Mouse (Mus musculus): ENCODE results near the gene Gm9049. TPM values are rescaled to one million over a fixed set of nuclear protein-coding genes. Genes with fewer than 3 reads are reported as not detected.
"Not testable (repeated sequence)": the region's sequence is repeated elsewhere in the genome, so short reads cannot be mapped to it uniquely, and the experiment has no call there.

Gene Gm9049
- polyA plus RNA-seq, 1 experiment from 2014 or later: 0.10 TPM

DNA sequence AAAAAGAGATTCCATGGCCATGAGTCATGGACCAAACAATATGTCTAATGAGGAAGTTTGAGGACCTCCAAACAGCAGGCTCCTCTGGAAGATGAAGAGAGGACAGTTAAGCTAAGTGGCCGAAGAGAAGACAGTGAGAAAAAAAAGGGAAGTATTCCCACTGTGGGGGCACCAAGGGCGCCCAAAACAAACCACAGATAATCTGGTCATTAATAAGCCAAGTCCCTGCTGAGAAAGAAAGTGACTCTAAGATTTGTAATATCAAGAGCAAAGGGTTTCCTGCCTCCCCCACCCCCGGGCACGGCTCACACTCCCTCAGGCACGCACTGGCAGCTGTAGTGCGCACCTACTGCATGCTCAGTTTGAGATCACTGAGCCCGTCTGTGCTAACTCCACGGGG lies 34.9 kb downstream of the Gm9049 start:
- Histone ChIP-seq H3K36me3 (ENCODE audit: control insufficient read depth, insufficient read depth, low read length) (no peaks in the 10 kb centered on the region), H3K4me2 (ENCODE audit: low read length) (no peak overlapping the region), H3K27ac (ENCODE audit: low read depth, low read length) (no peak overlapping the region), H3K27me3 (replicated peaks; ENCODE audit: control insufficient read depth, insufficient read depth, low read length) (no peaks in the 10 kb centered on the region), H3K9ac (ENCODE audit: low read depth, low read length) (no peak overlapping the region), H3K4me3 (ENCODE audit: low read length) (no peak overlapping the region), H3K9me3 (ENCODE audit: control insufficient read depth, low read length) (no peaks in the 10 kb centered on the region), H3K4me1 (ENCODE audit: control insufficient read depth, insufficient read depth, low read depth, low read length) (no peaks in the 10 kb centered on the region)
- ATAC-seq: no peak
- WGBS: 87% methylated on average over 8 of the region's 8 CpGs

DNA sequence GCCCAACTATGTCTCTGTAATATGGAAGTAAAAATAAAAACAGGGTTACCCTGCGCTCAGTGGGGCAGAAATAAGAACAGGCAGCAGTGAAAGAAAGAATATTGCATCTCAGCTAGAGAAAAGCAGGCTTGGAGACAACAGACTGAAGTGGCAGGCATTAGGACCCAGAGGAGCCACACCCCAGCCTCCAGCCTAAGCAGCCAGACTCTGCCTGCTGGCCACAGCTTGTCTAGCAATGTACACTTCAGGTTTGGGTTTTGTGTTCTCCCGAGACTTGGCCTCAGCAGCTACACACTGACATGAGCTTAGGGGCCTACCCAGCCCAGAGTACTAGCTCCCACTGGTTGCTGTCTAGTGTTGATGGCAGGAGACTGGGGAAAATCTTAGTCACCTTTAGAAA lies 51.8 kb downstream of the Gm9049 start:
- not testable (repeated sequence) for H3K27ac ChIP-seq (ENCODE audit: low read depth, low read length); H3K4me2 ChIP-seq (ENCODE audit: low read length); H3K9me3 ChIP-seq (ENCODE audit: control insufficient read depth, low read length); H3K4me3 ChIP-seq (ENCODE audit: low read length); H3K36me3 ChIP-seq (ENCODE audit: control insufficient read depth, insufficient read depth, low read length); H3K27me3 ChIP-seq (replicated peaks; ENCODE audit: control insufficient read depth, insufficient read depth, low read length); H3K9ac ChIP-seq (ENCODE audit: low read depth, low read length); H3K4me1 ChIP-seq (ENCODE audit: control insufficient read depth, insufficient read depth, low read depth, low read length); ATAC-seq
- 42% methylated on average over 2 of the region's 2 CpGs for WGBS

Other genes with a start within 250 kb of the Gm9049 start
- gene Mdm1, start 212.3 kb downstream of the Gm9049 start, polyA plus RNA-seq (2015; fragmentation: Nextera tagmentation; extraction: Ambion mirVana): 27.9 TPM in 2 replicates
- 0.16 and 0.41 TPM in 2 replicates for gene Il22, start 149.2 kb downstream of the Gm9049 start, polyA plus RNA-seq (2015; fragmentation: Nextera tagmentation; extraction: Ambion mirVana)
- 0.19 and 0.23 TPM in 2 replicates for gene Gm32717, start 113.3 kb downstream of the Gm9049 start, polyA plus RNA-seq (2015; fragmentation: Nextera tagmentation; extraction: Ambion mirVana)
- 0.19 and 0.23 TPM in 2 replicates for gene Gm32802, start 95.4 kb downstream of the Gm9049 start, polyA plus RNA-seq (2015; fragmentation: Nextera tagmentation; extraction: Ambion mirVana)
- 0.52 and 1.5 TPM in 2 replicates for gene Iltifb, start 59.1 kb downstream of the Gm9049 start, polyA plus RNA-seq (2015; fragmentation: Nextera tagmentation; extraction: Ambion mirVana)
- not detected in 2 replicates for gene Gm9040, start 27.1 kb downstream of the Gm9049 start, polyA plus RNA-seq (2015; fragmentation: Nextera tagmentation; extraction: Ambion mirVana)
- not detected in 2 replicates for gene Gm9044, start 21.7 kb downstream of the Gm9049 start, polyA plus RNA-seq (2015; fragmentation: Nextera tagmentation; extraction: Ambion mirVana)
- 0.10 TPM in 1 of 2 replicates, not detected in the other for gene Gm9045, start 16.3 kb downstream of the Gm9049 start, polyA plus RNA-seq (2015; fragmentation: Nextera tagmentation; extraction: Ambion mirVana)
- not detected in 2 replicates for gene Gm9046, start 10.8 kb downstream of the Gm9049 start, polyA plus RNA-seq (2015; fragmentation: Nextera tagmentation; extraction: Ambion mirVana)
- not detected in 2 replicates for gene Gm9048, start 5.4 kb downstream of the Gm9049 start, polyA plus RNA-seq (2015; fragmentation: Nextera tagmentation; extraction: Ambion mirVana)
- gene Ifng, start 86.9 kb upstream of the Gm9049 start, polyA plus RNA-seq (2015; fragmentation: Nextera tagmentation; extraction: Ambion mirVana): not detected in 2 replicates